Mouse (Mus musculus): ENCODE measurements around the gene Fgfr2.

Fgfr2 gene

GRCm38 (mm10) chr7:130860721-130861142 is 2262.4 kb downstream of the Fgfr2 start:
- no peak for DNase-seq (ENCODE audit: low read depth, low spot score)

GRCm38 (mm10) chr7:130859926-130860325 is 2263.2 kb downstream of the Fgfr2 start:
- DNase-seq (ENCODE audit: low read depth, low spot score) = no peak

DNA sequence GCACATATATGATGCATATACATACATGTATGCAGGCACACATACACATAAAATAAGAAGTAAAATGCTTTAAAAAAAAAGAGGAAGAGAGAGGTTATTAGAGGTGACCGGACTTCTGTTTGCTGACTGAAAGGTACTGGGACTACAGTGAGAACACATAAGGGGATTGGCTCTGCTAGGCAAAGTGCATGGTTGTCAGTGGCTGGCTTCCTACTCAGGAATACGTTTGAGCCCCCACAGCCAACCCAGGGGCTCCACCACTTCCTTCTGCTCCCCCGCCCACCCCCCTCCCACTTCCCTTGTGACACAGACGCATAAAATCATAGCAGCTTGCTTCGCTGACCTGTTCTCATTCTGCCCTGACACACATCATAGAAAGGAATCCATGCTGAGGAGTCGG is 2265.2 kb downstream of the Fgfr2 start:
- DNase-seq (ENCODE audit: low read depth, low spot score) = peak; percentile 9

- DNase-seq (ENCODE audit: low read depth, low spot score) = no peak
These were observed 2267.5 kb downstream of the Fgfr2 start for GRCm38 (mm10) chr7:130855681-130856080.

- no peak for DNase-seq (ENCODE audit: low read depth, low spot score)
These were observed 2268.4 kb downstream of the Fgfr2 start for GRCm38 (mm10) chr7:130854684-130855292.

DNA sequence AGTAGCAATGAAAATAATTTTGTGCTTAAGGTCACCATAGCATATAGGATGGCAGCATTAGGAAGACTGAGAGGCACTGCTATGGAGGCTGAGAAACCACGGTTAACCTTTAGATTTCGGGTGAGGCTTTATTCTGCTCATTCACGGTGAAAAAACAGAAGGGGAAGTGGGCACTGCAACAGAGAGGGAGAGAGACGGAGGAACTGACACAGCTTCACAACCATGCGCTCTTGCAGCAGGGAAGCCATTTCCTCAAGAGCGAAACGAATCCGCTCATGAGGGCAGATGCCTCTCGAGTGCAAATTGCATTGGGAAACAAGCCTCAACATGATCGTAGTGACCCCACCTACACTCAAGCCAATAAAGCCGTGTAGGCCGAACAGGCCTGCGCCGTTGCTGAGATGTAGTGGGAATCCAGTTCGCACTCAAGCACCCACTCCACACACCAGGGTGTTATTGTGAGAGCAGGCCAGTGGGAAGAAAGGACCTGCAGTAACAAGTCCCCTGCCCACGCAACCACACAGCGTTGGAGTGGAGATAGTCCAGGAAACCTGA is 2275.9 kb downstream of the Fgfr2 start:
- no peak for DNase-seq (ENCODE audit: low read depth, low spot score)

DNA sequence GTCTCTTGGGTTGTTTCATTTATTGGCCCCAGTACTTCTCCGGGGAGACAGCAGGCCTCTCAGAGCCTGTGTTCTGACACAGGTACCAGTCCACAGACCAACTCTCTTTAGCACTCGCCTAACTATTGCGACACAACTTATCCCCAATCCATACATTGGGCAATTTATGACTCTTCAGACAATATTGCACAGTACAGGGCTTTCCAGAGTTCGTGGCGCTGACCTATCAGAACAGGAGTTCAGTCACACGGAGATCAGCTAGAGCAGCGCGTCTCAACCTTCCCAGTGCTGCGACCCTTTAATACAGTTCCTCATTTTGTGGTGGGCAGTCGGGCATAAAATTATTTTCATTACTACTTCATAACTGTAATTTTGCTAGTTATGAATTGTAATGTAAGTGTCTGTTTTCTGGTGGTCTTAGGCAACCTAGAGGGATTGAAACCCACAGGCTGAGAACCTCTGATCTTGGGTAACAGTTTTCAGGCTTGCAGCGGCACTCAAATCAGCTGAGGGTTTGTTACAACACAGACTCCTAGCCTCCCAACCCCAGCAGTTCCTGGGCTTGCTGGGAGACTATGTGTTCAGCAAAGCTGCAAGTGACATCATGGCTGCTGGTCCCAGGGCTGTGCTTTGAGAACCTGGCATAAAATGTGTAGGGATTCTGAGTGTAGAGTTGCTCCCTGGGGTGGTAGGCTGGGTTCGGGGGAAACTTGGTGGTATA is 2283.6 kb downstream of the Fgfr2 start:
- no peak for DNase-seq (ENCODE audit: low read depth, low spot score)

GRCm38 (mm10) chr7:130838658-130839025 is 2284.5 kb downstream of the Fgfr2 start:
- DNase-seq (ENCODE audit: low read depth, low spot score) = no peak

DNA sequence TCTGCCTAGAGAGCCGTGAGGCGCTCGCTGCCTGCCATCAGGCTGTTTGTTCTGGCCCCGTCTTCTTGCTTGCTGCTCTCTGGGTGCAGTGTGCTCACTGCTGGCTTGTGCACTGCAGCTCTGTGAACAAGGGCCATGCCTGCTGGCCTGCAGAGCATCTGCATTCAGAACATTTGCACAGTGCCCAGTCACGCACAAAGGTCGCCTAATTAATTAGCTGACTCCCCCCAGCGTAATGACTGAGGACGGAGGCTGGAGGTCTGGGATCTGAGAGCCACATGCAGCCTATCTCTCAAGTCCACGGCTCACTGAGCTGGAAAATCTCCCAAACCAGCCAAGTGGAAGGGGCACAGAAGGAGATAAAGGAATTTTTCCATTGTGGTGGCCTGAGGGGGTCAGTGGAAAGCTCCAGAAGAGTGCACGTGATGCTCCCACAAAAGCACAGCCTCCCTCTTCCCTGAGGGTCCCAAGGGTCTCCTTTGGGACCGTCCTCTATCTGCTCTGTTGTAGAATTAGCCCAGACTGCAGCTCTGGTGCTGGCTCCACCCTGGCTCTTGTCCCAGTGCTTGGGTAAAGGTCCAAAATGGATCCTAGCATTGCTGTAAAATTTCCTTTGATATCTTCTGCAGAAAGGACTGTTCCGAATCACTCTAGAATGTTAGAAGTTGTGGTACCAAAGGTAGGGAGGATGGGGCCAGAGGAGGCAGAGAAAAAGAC is 2285.1 kb downstream of the Fgfr2 start:
- no peak for DNase-seq (ENCODE audit: low read depth, low spot score)

DNA sequence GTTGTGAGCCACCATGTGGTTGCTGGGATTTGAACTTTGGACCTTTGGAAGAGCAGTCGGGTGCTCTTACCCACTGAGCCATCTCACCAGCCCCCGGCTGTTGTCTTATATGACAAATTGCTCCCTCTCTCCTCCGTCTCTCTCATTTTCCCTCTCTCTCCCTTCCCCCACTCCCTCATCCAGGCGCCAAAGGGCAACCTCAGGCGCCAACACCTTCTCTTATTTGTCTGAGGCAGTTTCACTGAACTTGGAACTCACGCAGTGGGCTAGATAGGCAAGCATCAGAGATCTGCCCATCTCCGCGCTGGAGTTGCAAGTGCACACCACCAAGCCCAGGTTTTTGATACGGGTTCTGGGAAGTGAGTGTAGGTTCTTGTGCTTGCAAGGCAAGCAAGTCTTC is 2287.1 kb downstream of the Fgfr2 start:
- DNase-seq (ENCODE audit: low read depth, low spot score) = no peak

- DNase-seq (ENCODE audit: low read depth, low spot score) = no peak
These were observed 2287.9 kb downstream of the Fgfr2 start for GRCm38 (mm10) chr7:130834958-130835861.

- peak; percentile 94 for DNase-seq (ENCODE audit: low read depth, low spot score)
These were observed 2288.9 kb downstream of the Fgfr2 start for GRCm38 (mm10) chr7:130834299-130834698.

DNA sequence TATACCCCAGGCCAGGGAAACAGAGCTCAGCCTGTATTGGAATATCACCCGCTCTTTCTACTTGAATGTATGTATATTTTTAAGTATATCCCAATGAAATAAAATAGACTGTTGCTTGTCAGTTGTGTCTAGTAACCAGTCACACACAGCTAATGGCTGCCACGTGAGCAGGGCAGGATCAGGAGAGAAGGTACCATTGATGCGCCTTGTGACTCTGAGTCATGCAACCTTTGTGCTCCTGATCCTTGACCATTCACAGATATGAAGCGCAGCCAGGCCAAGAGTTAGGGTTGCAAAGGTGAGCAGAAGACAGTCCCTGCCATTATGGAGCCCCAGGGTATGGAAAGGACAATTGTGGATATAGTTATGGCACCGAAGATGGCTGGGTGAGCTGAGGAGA is 2291.6 kb downstream of the Fgfr2 start:
- DNase-seq (ENCODE audit: low read depth, low spot score) = no peak

GRCm38 (mm10) chr7:130828475-130828874 is 2294.7 kb downstream of the Fgfr2 start:
- DNase-seq (ENCODE audit: low read depth, low spot score) = no peak

- DNase-seq (ENCODE audit: low read depth, low spot score) = peak; percentile 62
These were observed 2295.2 kb downstream of the Fgfr2 start for GRCm38 (mm10) chr7:130827844-130828403.

DNA sequence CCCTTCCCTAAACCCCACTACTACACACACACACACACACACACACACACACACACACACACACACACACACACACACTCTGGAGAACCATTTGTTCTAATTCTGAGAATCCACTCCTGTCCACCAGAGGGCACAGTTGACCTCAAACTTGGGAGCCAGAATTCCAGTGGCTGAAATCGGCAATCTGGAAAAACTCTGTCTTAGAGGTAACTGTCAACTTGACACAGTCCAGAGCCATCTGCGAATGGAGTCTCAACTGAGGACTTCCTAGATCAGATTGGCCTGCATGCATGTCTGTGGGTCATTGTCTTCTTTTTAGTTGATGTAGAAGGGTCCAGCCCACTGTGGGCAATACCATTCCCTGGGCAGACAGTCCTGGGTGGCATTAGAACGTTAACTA is 2295.7 kb downstream of the Fgfr2 start:
- peak; percentile 50 for DNase-seq (ENCODE audit: low read depth, low spot score)

GRCm38 (mm10) chr7:130826343-130826742 is 2296.8 kb downstream of the Fgfr2 start:
- DNase-seq (ENCODE audit: low read depth, low spot score) = no peak

GRCm38 (mm10) chr7:130823992-130824391 is 2299.2 kb downstream of the Fgfr2 start:
- no peak for DNase-seq (ENCODE audit: low read depth, low spot score)

GRCm38 (mm10) chr7:130819624-130820023 is 2303.5 kb downstream of the Fgfr2 start:
- DNase-seq (ENCODE audit: low read depth, low spot score) = no peak

GRCm38 (mm10) chr7:130818813-130819212 is 2304.3 kb downstream of the Fgfr2 start:
- DNase-seq (ENCODE audit: low read depth, low spot score) = peak; percentile 45

GRCm38 (mm10) chr7:130816243-130816642 is 2306.9 kb downstream of the Fgfr2 start:
- DNase-seq (ENCODE audit: low read depth, low spot score) = no peak

Measured in CD4-positive, CD25-positive, alpha-beta regulatory T cell, adult 2 months (primary cell).